Mouse (Mus musculus): ENCODE measurements around the gene Hspa8. TPM values are rescaled to one million over a fixed set of nuclear protein-coding genes. Genes with fewer than 3 reads are reported as not detected.

Hspa8 gene
- polyA plus RNA-seq, 1 experiment from 2014 or later = 750 TPM

GRCm38 (mm10) chr9:40791864-40792633, 8.7 kb upstream of the Hspa8 start:
- no peak overlapping the region for H3K27ac ChIP-seq (ENCODE audit: low read depth)
- no peak overlapping the region for H3K4me2 ChIP-seq (ENCODE audit: low read depth, low read length)
- H3K9ac ChIP-seq (replicated peaks) = no peak overlapping the region
- no peak for TF ChIP-seq EP300 (IDR thresholded peaks at IDR 0.05; ENCODE audit: low read depth)
- no peak for TF ChIP-seq CTCF (IDR thresholded peaks at IDR 0.05; ENCODE audit: low read depth)
- no peaks in the 10 kb centered on the region for H3K9me3 ChIP-seq (ENCODE audit: low read length)
- H3K4me1 ChIP-seq (ENCODE audit: insufficient read depth) = no peaks in the 10 kb centered on the region
- no peaks in the 10 kb centered on the region for H3K36me3 ChIP-seq (replicated peaks; ENCODE audit: insufficient read depth, low read length)
- no peak overlapping the region for H3K4me3 ChIP-seq (ENCODE audit: low read depth, low read length)
- ATAC-seq (no peak), DNase-seq (no peak)
- 63% methylated on average over 6 of the region's 6 CpGs for WGBS (ENCODE audit: insufficient replicate concordance)
- no peaks in the 10 kb centered on the region for H3K27me3 ChIP-seq (ENCODE audit: insufficient read depth, low read length)

- no peak for ATAC-seq
- Histone ChIP-seq H3K4me3 (ENCODE audit: low read depth, low read length) (no peak overlapping the region), H3K27ac (ENCODE audit: low read depth) (no peak overlapping the region), H3K9ac (replicated peaks) (no peak overlapping the region), H3K36me3 (replicated peaks; ENCODE audit: insufficient read depth, low read length) (no peaks in the 10 kb centered on the region), H3K27me3 (ENCODE audit: insufficient read depth, low read length) (no peaks in the 10 kb centered on the region), H3K4me1 (ENCODE audit: insufficient read depth) (peaks cover 5% of the 10 kb centered on the region), H3K4me2 (ENCODE audit: low read depth, low read length) (no peak overlapping the region), H3K9me3 (ENCODE audit: low read length) (no peaks in the 10 kb centered on the region)
- 89% methylated on average over 5 of the region's 5 CpGs for WGBS (ENCODE audit: insufficient replicate concordance)
- no peak for DNase-seq
- TF ChIP-seq CTCF (IDR thresholded peaks at IDR 0.05; ENCODE audit: low read depth) = no peak
- TF ChIP-seq EP300 (IDR thresholded peaks at IDR 0.05; ENCODE audit: low read depth) = no peak
Measured at GRCm38 (mm10) chr9:40793581-40793980, 7.2 kb upstream of the Hspa8 start.

- Histone ChIP-seq H3K36me3 (replicated peaks; ENCODE audit: insufficient read depth, low read length) (no peaks in the 10 kb centered on the region), H3K27me3 (ENCODE audit: insufficient read depth, low read length) (no peaks in the 10 kb centered on the region), H3K9ac (replicated peaks) (no peak overlapping the region), H3K4me2 (ENCODE audit: low read depth, low read length) (no peak overlapping the region), H3K4me3 (ENCODE audit: low read depth, low read length) (no peak overlapping the region), H3K9me3 (ENCODE audit: low read length) (no peaks in the 10 kb centered on the region), H3K27ac (ENCODE audit: low read depth) (no peak overlapping the region), H3K4me1 (ENCODE audit: insufficient read depth) (peaks cover 12% of the 10 kb centered on the region)
- ATAC-seq (no peak), DNase-seq (no peak)
- WGBS (ENCODE audit: insufficient replicate concordance) = 46% methylated on average over 5 of the region's 5 CpGs
- no peak for TF ChIP-seq EP300 (IDR thresholded peaks at IDR 0.05; ENCODE audit: low read depth)
Measured at GRCm38 (mm10) chr9:40794251-40794650, 6.5 kb upstream of the Hspa8 start.

GRCm38 (mm10) chr9:40794926-40795325, 5.9 kb upstream of the Hspa8 start:
- no peak overlapping the region for H3K27ac ChIP-seq (ENCODE audit: low read depth)
- DNase-seq = no peak
- H3K27me3 ChIP-seq (ENCODE audit: insufficient read depth, low read length) = no peaks in the 10 kb centered on the region
- ATAC-seq = no peak
- H3K4me1 ChIP-seq (ENCODE audit: insufficient read depth) = peaks cover 12% of the 10 kb centered on the region
- H3K36me3 ChIP-seq (replicated peaks; ENCODE audit: insufficient read depth, low read length) = no peaks in the 10 kb centered on the region
- no peak overlapping the region for H3K9ac ChIP-seq (replicated peaks)
- no peaks in the 10 kb centered on the region for H3K9me3 ChIP-seq (ENCODE audit: low read length)
- no peak for TF ChIP-seq EP300 (IDR thresholded peaks at IDR 0.05; ENCODE audit: low read depth)
- 75% methylated on average over 5 of the region's 5 CpGs for WGBS (ENCODE audit: insufficient replicate concordance)
- H3K4me3 ChIP-seq (ENCODE audit: low read depth, low read length) = no peak overlapping the region
- H3K4me2 ChIP-seq (ENCODE audit: low read depth, low read length) = no peak overlapping the region

GRCm38 (mm10) chr9:40795562-40795961, 5.2 kb upstream of the Hspa8 start:
- WGBS (ENCODE audit: insufficient replicate concordance) = 71% methylated on average over 2 of the region's 2 CpGs

GRCm38 (mm10) chr9:40796054-40796453, 4.7 kb upstream of the Hspa8 start:
- ATAC-seq = no peak
- no peak overlapping the region for H3K27ac ChIP-seq (ENCODE audit: low read depth)
- 57% methylated on average over 4 of the region's 4 CpGs for WGBS (ENCODE audit: insufficient replicate concordance)
- H3K9ac ChIP-seq (replicated peaks) = no peak overlapping the region; the same call in 1 of the 2 replicates
- H3K9me3 ChIP-seq (ENCODE audit: low read length) = no peaks in the 10 kb centered on the region
- no peak for DNase-seq
- no peak overlapping the region for H3K4me3 ChIP-seq (ENCODE audit: low read depth, low read length)
- no peaks in the 10 kb centered on the region for H3K36me3 ChIP-seq (replicated peaks; ENCODE audit: insufficient read depth, low read length)
- H3K27me3 ChIP-seq (ENCODE audit: insufficient read depth, low read length) = no peaks in the 10 kb centered on the region
- H3K4me1 ChIP-seq (ENCODE audit: insufficient read depth) = peaks cover 12% of the 10 kb centered on the region
- TF ChIP-seq CTCF (IDR thresholded peaks at IDR 0.05; ENCODE audit: low read depth) (no peak), EP300 (IDR thresholded peaks at IDR 0.05; ENCODE audit: low read depth) (no peak)
- no peak overlapping the region for H3K4me2 ChIP-seq (ENCODE audit: low read depth, low read length)

More at GRCm38 (mm10) chr9:40795562-40795961, 5.2 kb upstream of the Hspa8 start:
- H3K27me3 ChIP-seq (ENCODE audit: insufficient read depth, low read length) = no peaks in the 10 kb centered on the region
- no peak overlapping the region for H3K4me3 ChIP-seq (ENCODE audit: low read depth, low read length)
- H3K9ac ChIP-seq (replicated peaks) = no peak overlapping the region
- H3K4me1 ChIP-seq (ENCODE audit: insufficient read depth) = peaks cover 12% of the 10 kb centered on the region
- H3K9me3 ChIP-seq (ENCODE audit: low read length) = no peaks in the 10 kb centered on the region
- ATAC-seq (no peak), DNase-seq (no peak)
- H3K4me2 ChIP-seq (ENCODE audit: low read depth, low read length) = no peak overlapping the region
- TF ChIP-seq EP300 (IDR thresholded peaks at IDR 0.05; ENCODE audit: low read depth) = no peak
- no peak for TF ChIP-seq CTCF (IDR thresholded peaks at IDR 0.05; ENCODE audit: low read depth)
- no peaks in the 10 kb centered on the region for H3K36me3 ChIP-seq (replicated peaks; ENCODE audit: insufficient read depth, low read length)
- no peak overlapping the region for H3K27ac ChIP-seq (ENCODE audit: low read depth)
